Mouse (Mus musculus) cortical plate, adult 2 months (tissue): ENCODE results near the gene Tmem220.

Source experiments
- CTCF ChIP-seq: fragments of 200-500 bp; IDR thresholded peaks from 2 replicates; pipeline ENCODE4 v1.5.1; 2011; ENCODE audit warnings: mild to moderate bottlenecking, control low read depth, low read length; ENCODE audit not compliant: insufficient read depth; ENCODE audit errors: extremely low read depth
- POLR2A ChIP-seq: fragments of 200-500 bp; IDR thresholded peaks from 2 replicates; pipeline ENCODE4 v1.6.1; 2011; ENCODE audit warnings: mild to moderate bottlenecking, low read length, control low read depth; ENCODE audit not compliant: insufficient read depth; ENCODE audit errors: extremely low read depth

DNA sequence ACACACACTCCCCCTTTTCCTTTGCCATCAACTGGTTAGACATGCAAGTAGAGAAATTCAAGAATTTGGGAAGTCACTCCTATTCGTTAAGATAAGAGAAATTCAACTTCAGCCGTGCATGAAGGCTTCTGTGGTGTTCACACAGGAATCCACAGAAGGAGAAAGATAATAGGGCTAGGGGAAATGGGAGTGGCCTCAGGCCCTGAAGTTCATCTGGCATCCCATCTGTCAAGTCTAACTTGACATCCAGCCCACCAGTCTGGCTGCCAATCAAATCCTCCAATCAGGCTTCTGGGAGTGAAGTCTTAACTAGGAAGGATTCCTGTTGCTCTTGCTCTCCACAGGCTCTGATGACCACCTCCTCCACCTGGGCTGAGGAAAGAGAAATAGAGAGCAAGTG, 22.0 kb upstream of the Tmem220 start:
- TF ChIP-seq POLR2A, result no peak
- no peak for TF ChIP-seq CTCF
